Mouse (Mus musculus) spleen, postnatal 0 days (tissue): ENCODE measurements around the gene Plin2. TPM values are rescaled to one million over a fixed set of nuclear protein-coding genes. Genes with fewer than 3 reads are reported as not detected.

ENCODE experiments used
- polyA plus RNA-seq: library from polyadenylated mRNA; unstranded; fragments of >200 nt; fragmentation: Nextera tagmentation; extraction: Ambion mirVana; gene quantifications from 2 replicates; pipeline ENCODE4 v1.2.1, GENCODE M21; 2015

Plin2 gene
- polyA plus RNA-seq = 82.9 and 86.3 TPM in 2 replicates

DNA sequence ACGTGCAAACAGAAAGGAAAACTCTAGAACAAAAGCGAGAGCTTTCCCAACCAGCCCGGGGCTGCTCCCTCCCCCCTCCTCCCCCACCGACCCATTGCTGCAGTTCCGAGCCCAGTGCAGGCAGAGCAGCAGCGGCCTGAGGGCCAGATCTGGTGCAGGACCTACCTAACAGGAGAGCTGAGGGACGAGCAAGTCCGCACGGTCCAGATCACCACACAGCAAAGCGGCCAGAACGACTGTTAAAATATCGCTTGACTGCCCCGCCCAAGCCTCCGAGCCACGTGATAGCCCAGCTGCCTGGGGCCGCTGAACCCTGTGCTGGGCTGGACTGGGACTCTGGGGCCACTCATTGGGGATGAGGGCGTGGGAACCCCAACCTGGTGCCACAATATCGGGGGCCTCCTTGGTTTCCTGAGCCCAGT is at the start of gene Plin2:
TSS of gene Plin2 (minus strand) at position 281 of the 422 bp plus-strand sequence.

DNA sequence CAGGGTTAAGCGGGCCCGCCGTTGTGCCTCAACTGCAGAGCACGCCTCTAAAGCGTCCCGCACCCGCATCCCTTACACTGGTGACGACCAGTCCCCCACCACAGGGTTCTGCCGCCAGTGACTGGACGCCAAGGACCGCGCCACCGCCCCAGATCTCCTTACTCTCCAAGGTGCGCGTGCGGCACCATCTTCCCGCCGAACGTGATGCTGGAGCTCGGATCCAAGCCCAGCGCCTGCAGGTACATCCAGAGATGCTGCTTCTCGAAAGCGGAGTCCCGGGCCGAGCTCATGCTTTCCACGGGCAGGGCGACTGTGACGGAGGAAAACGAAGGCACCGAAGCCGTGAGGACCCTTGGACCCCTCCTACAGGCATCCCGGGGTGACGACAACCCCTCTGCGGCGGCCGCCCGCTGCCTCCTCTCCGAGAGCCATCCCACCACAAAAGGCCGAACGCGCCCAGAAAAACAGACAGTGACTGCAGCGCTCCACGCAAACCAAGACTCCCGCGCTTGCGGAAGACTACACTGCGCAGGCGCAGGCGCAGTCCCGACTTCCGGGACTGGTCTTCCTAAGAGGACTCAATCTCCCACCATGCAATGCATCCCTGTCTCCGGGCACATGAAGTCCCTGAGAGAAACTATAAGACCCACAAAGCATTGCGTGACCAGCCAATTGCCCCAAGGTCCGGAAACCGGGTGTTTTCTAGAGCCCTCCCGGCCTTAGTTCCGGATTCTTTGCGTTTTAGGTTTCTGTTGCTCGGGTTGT is 58.2 kb downstream of the Plin2 start, which contains the start of gene Haus6:
TSS of gene Haus6 (minus strand) at position 532 of the 765 bp plus-strand sequence.

Other genes starting within 250 kb of the Plin2 start
- not detected in 2 replicates for gene Saxo1, start 111.7 kb downstream of the Plin2 start, polyA plus RNA-seq
- 27.5 and 31.0 TPM in 2 replicates for gene Rraga, start 94.4 kb downstream of the Plin2 start, polyA plus RNA-seq
- 12.3 and 13.1 TPM in 2 replicates for gene Haus6, start 58.0 kb downstream of the Plin2 start, polyA plus RNA-seq
- gene Dennd4c, start 78.5 kb upstream of the Plin2 start, polyA plus RNA-seq = 2.6 and 3.2 TPM in 2 replicates
- gene Rps6, start 187.4 kb upstream of the Plin2 start, polyA plus RNA-seq = 591 and 650 TPM in 2 replicates
- gene Acer2, start 204.3 kb upstream of the Plin2 start, polyA plus RNA-seq = 2.6 and 2.8 TPM in 2 replicates